Mouse (Mus musculus): ENCODE data around the gene Frat2. TPM values are rescaled to one million over a fixed set of nuclear protein-coding genes. Genes with fewer than 3 reads are reported as not detected.
A peak's percentile ranks its signal among the peaks of the same experiment; 100 is the strongest.

The Frat2 gene
- total and polyA plus RNA-seq, 3 experiments, result 55.6 to 110 TPM; not detected in 1

- TF ChIP-seq POLR2A (IDR thresholded peaks at IDR 0.05; ENCODE audit: control insufficient read depth in 1 of 2, insufficient read depth in 1 of 2, low read depth in 1 of 2, low read length in 2 of 2, poor library complexity in 1 of 2) (peak in 1 of 2 experiments; percentile 60; a peak in 2 of 4 replicates), USF2 (IDR thresholded peaks at IDR 0.05; ENCODE audit: borderline replicate concordance in 1 of 2, insufficient read depth in 1 of 2, low read depth in 1 of 2, low read length in 2 of 2) (no peak), MYC (IDR thresholded peaks at IDR 0.05; ENCODE audit: low read depth, low read length) (no peak), TCF12 (IDR thresholded peaks at IDR 0.05; ENCODE audit: low read depth, low read length) (no peak)
These were observed 3.0 kb upstream of the Frat2 start (continued) for GRCm38 (mm10) chr19:41850719-41851543.

DNA sequence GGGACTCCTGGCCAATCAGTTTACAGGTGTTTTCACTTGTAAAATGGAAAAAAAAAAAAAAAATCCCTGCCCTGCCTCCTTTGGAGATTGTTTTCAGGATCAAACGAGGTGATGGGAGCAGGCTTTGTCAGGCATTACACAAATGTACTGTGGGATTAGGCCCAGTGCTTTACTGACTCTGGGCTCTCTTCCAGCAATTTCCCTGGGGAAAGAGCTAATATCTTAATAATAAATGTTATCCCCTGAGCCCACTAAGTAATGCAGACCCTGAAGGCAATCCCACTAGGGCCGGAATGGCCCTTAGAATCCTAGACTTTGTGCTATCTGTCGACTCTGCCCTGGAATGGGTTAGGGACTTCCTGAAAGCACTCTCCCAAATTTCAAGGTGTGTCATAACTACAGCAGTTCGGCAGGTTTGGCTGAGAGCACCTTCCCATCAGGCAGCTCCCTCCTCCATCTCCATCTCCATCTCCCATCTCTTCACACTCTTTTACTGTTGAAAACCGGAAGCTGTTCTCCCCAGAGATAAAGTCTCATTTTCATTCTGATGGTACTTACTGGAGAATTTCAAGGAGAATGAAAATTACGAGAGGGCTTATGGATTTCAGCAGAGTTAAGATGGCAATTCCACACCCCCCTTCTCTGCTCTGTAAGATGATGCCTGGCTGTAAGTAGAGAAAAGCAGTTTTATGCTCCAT lies 2.2 kb upstream of the Frat2 start:
- Histone ChIP-seq H3K27ac (ENCODE audit: control insufficient read depth, low read depth, low read length) (peak overlapping the region; percentile 85), H3K27me3 (ENCODE audit: control insufficient read depth in 1 of 2, insufficient read depth in 2 of 2, low read length in 2 of 2) (no peaks in the 10 kb centered on the region), H3K9ac (ENCODE audit: control insufficient read depth, low read depth, low read length, poor library complexity, severe bottlenecking) (peak overlapping the region; percentile 66), H3K4me1 (ENCODE audit: control insufficient read depth in 1 of 2, insufficient read depth in 2 of 2, low read length in 2 of 2) (peaks cover 23 to 32% of the 10 kb centered on the region in 2 experiments), H3K36me3 (ENCODE audit: control insufficient read depth in 1 of 2, insufficient read depth in 2 of 2, low read length in 2 of 2) (peaks cover 0 to 36% of the 10 kb centered on the region in 2 experiments; a peak in 2 of 4 replicates), H3K4me3 (ENCODE audit: control insufficient read depth in 1 of 2, insufficient read depth in 1 of 2, low read depth in 2 of 2, low read length in 2 of 2) (peak overlapping the region; percentile 43 to 54), H3K9me3 (replicated peaks; ENCODE audit: insufficient read depth, low read length) (no peaks in the 10 kb centered on the region), H3K79me2 (ENCODE audit: control insufficient read depth, insufficient read depth, low read length, poor library complexity) (peaks cover 27% of the 10 kb centered on the region)
- peak; percentile 72 for DNase-seq (ENCODE audit: low read depth, low spot score)
- TF ChIP-seq JUND (IDR thresholded peaks at IDR 0.05; ENCODE audit: low read depth, low read length) (no peak), MXI1 (IDR thresholded peaks at IDR 0.05; ENCODE audit: low read depth, low read length) (peak; percentile 14; the same call in 1 of the 2 replicates), CTCF (IDR thresholded peaks at IDR 0.05 in 2 of 3, conservative IDR thresholded peaks at IDR 0.05 in 1 of 3; ENCODE audit: control insufficient read depth in 1 of 3, insufficient read depth in 1 of 3, low read depth in 2 of 3, low read length in 3 of 3, poor library complexity in 1 of 3, severe bottlenecking in 1 of 3) (no peak), MEF2A (IDR thresholded peaks at IDR 0.05; ENCODE audit: extremely low read depth, insufficient replicate concordance, low read depth, low read length, poor library complexity, severe bottlenecking) (no peak), E2F4 (IDR thresholded peaks at IDR 0.05; ENCODE audit: borderline replicate concordance, low read depth, low read length) (no peak), USF1 (IDR thresholded peaks at IDR 0.05; ENCODE audit: low read depth, low read length) (no peak), EP300 (IDR thresholded peaks at IDR 0.05; ENCODE audit: low read depth in 1 of 2, low read length in 2 of 2) (peak; percentile 56 to 83), SMC3 (IDR thresholded peaks at IDR 0.05; ENCODE audit: low read depth, low read length) (no peak), CHD1 (IDR thresholded peaks at IDR 0.05; ENCODE audit: low read depth, low read length) (0 out of 2 replicates have a peak, but pooled peaks have one; percentile 2), POLR2AphosphoS5 (IDR thresholded peaks at IDR 0.05; ENCODE audit: borderline replicate concordance, low read depth, low read length) (no peak), CHD2 (IDR thresholded peaks at IDR 0.05; ENCODE audit: low read length) (no peak), KAT2A (conservative IDR thresholded peaks at IDR 0.05; ENCODE audit: low read depth, low read length) (no peak), BHLHE40 (IDR thresholded peaks at IDR 0.05; ENCODE audit: borderline replicate concordance, low read depth, low read length) (no peak), MAFK (IDR thresholded peaks at IDR 0.05; ENCODE audit: borderline replicate concordance, low read depth, low read length) (no peak), GATA1 (IDR thresholded peaks at IDR 0.05; ENCODE audit: low read depth, low read length) (peak; percentile 78), GABPA (IDR thresholded peaks at IDR 0.05; ENCODE audit: low read depth, low read length) (no peak), RCOR1 (IDR thresholded peaks at IDR 0.05; ENCODE audit: low read depth, low read length) (no peak), ZMIZ1 (IDR thresholded peaks at IDR 0.05; ENCODE audit: low read depth, low read length) (no peak), ETS1 (IDR thresholded peaks at IDR 0.05; ENCODE audit: low read depth, low read length) (peak; percentile 38; the same call in 1 of the 2 replicates), UBTF (IDR thresholded peaks at IDR 0.05; ENCODE audit: borderline replicate concordance, insufficient read depth, low read depth, low read length) (no peak), HCFC1 (IDR thresholded peaks at IDR 0.05; ENCODE audit: low read depth, low read length) (no peak; the same call in 1 of the 2 replicates), POLR2A (IDR thresholded peaks at IDR 0.05; ENCODE audit: control insufficient read depth in 1 of 2, insufficient read depth in 1 of 2, low read depth in 1 of 2, low read length in 2 of 2, poor library complexity in 1 of 2) (no peak), SIN3A (IDR thresholded peaks at IDR 0.05; ENCODE audit: low read length) (peak; percentile 26; the same call in 1 of the 2 replicates), USF2 (IDR thresholded peaks at IDR 0.05; ENCODE audit: borderline replicate concordance in 1 of 2, insufficient read depth in 1 of 2, low read depth in 1 of 2, low read length in 2 of 2) (no peak), ZC3H11A (IDR thresholded peaks at IDR 0.05; ENCODE audit: low read depth, low read length) (no peak), TAL1 (IDR thresholded peaks at IDR 0.05; ENCODE audit: low read length) (no peak), POLR2AphosphoS2 (IDR thresholded peaks at IDR 0.05; ENCODE audit: low read length) (no peak), MYC (IDR thresholded peaks at IDR 0.05; ENCODE audit: low read depth, low read length) (no peak), TCF12 (IDR thresholded peaks at IDR 0.05; ENCODE audit: low read depth, low read length) (peak; percentile 74), MYB (IDR thresholded peaks at IDR 0.05; ENCODE audit: low read depth, low read length) (0 out of 2 replicates have a peak, but pooled peaks have one; percentile 42)

All from MEL (cell line).